Mouse (Mus musculus) ES-E14 (cell line): ENCODE data around the gene Ak7.

Experiments used
- HCFC1 ChIP-seq: IDR thresholded peaks from 2 replicates; pipeline ENCODE4 v1.6.1; 2012; ENCODE audit warnings: low read length, inconsistent platforms, borderline replicate concordance; ENCODE audit not compliant: insufficient read depth
- MAFK ChIP-seq: IDR thresholded peaks from 2 replicates; pipeline ENCODE4 v1.6.1; 2014; ENCODE audit warnings: mild to moderate bottlenecking, low read depth, low read length, inconsistent platforms; ENCODE audit not compliant: insufficient read depth

- no peak for TF ChIP-seq MAFK
- TF ChIP-seq HCFC1, result no peak
Observed at GRCm38 (mm10) chr12:105676274-105676673, 29.5 kb upstream of the Ak7 start.
